Mouse (Mus musculus) C2C12 (cell line): ENCODE results near the gene Nrxn1.

Source experiments
- CTCF ChIP-seq: IDR thresholded peaks from one replicate; pipeline ENCODE4 v1.5.1; 2011; ENCODE audit not compliant: control insufficient read depth, insufficient read depth, insufficient read length
- MAX ChIP-seq: IDR thresholded peaks from one replicate; pipeline ENCODE4 v1.6.1; 2011; ENCODE audit warnings: mild to moderate bottlenecking, control low read depth
- MYOD1 ChIP-seq: IDR thresholded peaks from one replicate; pipeline ENCODE4 v1.6.1; 2011; ENCODE audit warnings: low read depth; ENCODE audit not compliant: control insufficient read depth, insufficient read length
- USF1 ChIP-seq: IDR thresholded peaks from one replicate; pipeline ENCODE4 v1.6.1; 2011; ENCODE audit warnings: low read depth, mild to moderate bottlenecking, control low read depth, moderate library complexity

DNA sequence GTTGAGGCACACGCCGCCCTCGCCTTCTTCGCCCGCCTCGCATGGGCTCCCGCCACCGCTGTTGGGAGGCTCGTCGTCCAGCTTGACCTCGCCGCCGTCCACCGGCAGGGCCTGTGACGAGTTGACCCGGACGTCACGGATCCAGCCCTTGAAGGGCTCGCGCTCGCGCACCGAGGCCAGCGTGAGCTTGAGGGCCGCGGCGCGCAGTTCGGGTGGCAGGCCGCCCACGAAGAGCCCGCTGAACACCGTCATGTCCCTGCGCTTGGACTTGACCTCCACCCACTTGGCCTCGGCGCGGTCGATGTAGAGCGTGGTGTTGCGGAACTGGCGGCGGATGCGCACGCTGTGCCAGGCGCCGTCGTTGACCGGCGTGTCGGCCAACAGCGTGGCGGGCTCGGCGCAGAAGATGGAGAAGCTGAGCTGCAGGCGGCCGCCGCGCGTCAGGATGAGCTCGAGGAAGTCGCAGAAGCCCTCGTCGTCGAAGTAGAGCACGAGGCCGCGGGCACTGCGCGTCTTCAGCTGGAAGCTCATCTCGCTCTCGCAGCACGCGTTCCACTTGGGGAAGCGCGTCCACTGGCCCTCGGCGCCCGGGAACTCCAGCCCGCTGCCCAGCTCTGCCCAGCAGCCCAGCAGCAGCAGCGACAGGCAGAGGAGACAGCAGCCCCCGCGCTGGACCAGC lies 4.7 kb downstream of the Nrxn1 start:
- TF ChIP-seq CTCF (no peak), USF1 (no peak), MYOD1 (no peak), MAX (no peak)
